Mouse (Mus musculus) ovary, adult 18-20 months (tissue): ENCODE data around the gene Pcgf5.

Source experiments
- DNase-seq: peaks from one replicate; pipeline ENCODE4 v3.0.0; 2022; ENCODE audit warnings: low spot score, mixed read lengths

The Pcgf5 gene

GRCm38 (mm10) chr19:36495555-36495954 lies 147.4 kb downstream of the Pcgf5 start:
- no peak for DNase-seq

GRCm38 (mm10) chr19:36496532-36496931 lies 148.4 kb downstream of the Pcgf5 start:
- DNase-seq: no peak

- no peak for DNase-seq
These were observed 149.0 kb downstream of the Pcgf5 start for GRCm38 (mm10) chr19:36497067-36497466.

- DNase-seq: no peak
These were observed 149.6 kb downstream of the Pcgf5 start for GRCm38 (mm10) chr19:36497744-36498143.

- no peak for DNase-seq
These were observed 156.6 kb downstream of the Pcgf5 start for GRCm38 (mm10) chr19:36504716-36505115.
